Mouse (Mus musculus) heart, embryonic 16.5 days (tissue): Measurements from ENCODE around the gene Il31ra. TPM values are rescaled to one million over a fixed set of nuclear protein-coding genes. Genes with fewer than 3 reads are reported as not detected.

ENCODE experiments used
- ATAC-seq: fragments of 200-750 bp; cut with Nextera tagmentation; replicated peaks from 2 replicates; pipeline ENCODE4 v1.8.0; 2017; ENCODE audit warnings: moderate number of reproducible peaks; ENCODE audit not compliant: insufficient read depth, low FRiP score; ENCODE audit errors: extremely low read depth
- H3K27ac ChIP-seq: fragments of 300-500 bp; sonication (generic); 2 replicates; pipeline ENCODE4 v1.5.1; 2014; ENCODE audit warnings: mild to moderate bottlenecking, low read length, control low read depth, moderate library complexity
- H3K27me3 ChIP-seq: fragments of 300-500 bp; sonication (generic); 2 replicates; pipeline ENCODE4 v1.6.1; 2014; ENCODE audit warnings: low read length, mixed read lengths; ENCODE audit not compliant: control insufficient read depth, insufficient read depth
- H3K36me3 ChIP-seq: fragments of 300-500 bp; sonication (generic); 2 replicates; pipeline ENCODE4 v1.6.1; 2014; ENCODE audit not compliant: control insufficient read depth, insufficient read depth
- H3K4me1 ChIP-seq: fragments of 300-500 bp; sonication (generic); 2 replicates; pipeline ENCODE4 v1.6.1; 2014; ENCODE audit warnings: low read length, mixed read lengths; ENCODE audit not compliant: control insufficient read depth, insufficient read depth
- H3K4me2 ChIP-seq: fragments of 300-500 bp; sonication (generic); 2 replicates; pipeline ENCODE4 v1.6.1; 2014; ENCODE audit warnings: low read depth, mild to moderate bottlenecking, control low read depth, low read length
- H3K4me3 ChIP-seq: fragments of 300-500 bp; sonication (generic); 2 replicates; pipeline ENCODE4 v1.5.1; 2014; ENCODE audit warnings: mild to moderate bottlenecking, control low read depth, low read length
- H3K9ac ChIP-seq: fragments of 300-500 bp; sonication (generic); 2 replicates; pipeline ENCODE4 v1.6.1; 2014; ENCODE audit warnings: low read length, control low read depth
- H3K9me3 ChIP-seq: fragments of 300-500 bp; sonication (generic); replicated peaks from 2 replicates; pipeline ENCODE4 v1.6.1; 2016; ENCODE audit warnings: low read length; ENCODE audit not compliant: control insufficient read depth
- WGBS: fragments of 180-500 bp; shearing (Covaris S2); extraction: QIAGEN DNeasy Blood & Tissue Kit; methylation state at CpG from one replicate; pipeline ENCODE4 v1.1.7; 2014; 5-methylcytosine and 5-hydroxymethylcytosine counted together
- polyA plus RNA-seq: library from polyadenylated mRNA; unstranded; fragments of >200 nt; fragmentation: Nextera tagmentation; extraction: Ambion mirVana; gene quantifications from 2 replicates; pipeline ENCODE4 v1.2.1, GENCODE M21; 2015

Gene Il31ra
- polyA plus RNA-seq, 1 experiment from 2014 or later, result 0.17 TPM

GRCm38 (mm10) chr13:112490036-112490435 lies 104.1 kb downstream of the Il31ra start:
- no peak overlapping the region for H3K4me3 ChIP-seq
- peaks cover 53% of the 10 kb centered on the region for H3K36me3 ChIP-seq
- H3K9me3 ChIP-seq, result no peaks in the 10 kb centered on the region
- H3K27ac ChIP-seq, result no peak overlapping the region
- no peaks in the 10 kb centered on the region for H3K27me3 ChIP-seq
- no peaks in the 10 kb centered on the region for H3K4me1 ChIP-seq
- H3K9ac ChIP-seq, result no peak overlapping the region
- no peak overlapping the region for H3K4me2 ChIP-seq
- 66% methylated on average over 3 of the region's 3 CpGs for WGBS
- no peak for ATAC-seq

- no peak for ATAC-seq
- no peak overlapping the region for H3K4me3 ChIP-seq
- no peaks in the 10 kb centered on the region for H3K9me3 ChIP-seq
- H3K4me1 ChIP-seq, result no peaks in the 10 kb centered on the region
- H3K4me2 ChIP-seq, result no peak overlapping the region
- WGBS, result 95% methylated on average over 5 of the region's 5 CpGs
- H3K9ac ChIP-seq, result no peak overlapping the region
- no peaks in the 10 kb centered on the region for H3K27me3 ChIP-seq
- H3K27ac ChIP-seq, result no peak overlapping the region
- peaks cover 68% of the 10 kb centered on the region for H3K36me3 ChIP-seq
Measured at GRCm38 (mm10) chr13:112486676-112487075, 107.5 kb downstream of the Il31ra start.

- Histone ChIP-seq H3K4me2 (no peak overlapping the region), H3K27me3 (no peaks in the 10 kb centered on the region), H3K36me3 (peaks cover 68% of the 10 kb centered on the region), H3K27ac (no peak overlapping the region), H3K9me3 (no peaks in the 10 kb centered on the region), H3K9ac (no peak overlapping the region), H3K4me1 (no peaks in the 10 kb centered on the region), H3K4me3 (no peak overlapping the region)
- 97% methylated on average over 5 of the region's 5 CpGs for WGBS
- no peak for ATAC-seq
Measured at GRCm38 (mm10) chr13:112486236-112486635, 107.9 kb downstream of the Il31ra start.

GRCm38 (mm10) chr13:112483015-112483414 lies 111.1 kb downstream of the Il31ra start:
- no peak overlapping the region for H3K4me2 ChIP-seq

GRCm38 (mm10) chr13:112482525-112482924 lies 111.6 kb downstream of the Il31ra start:
- peaks cover 60% of the 10 kb centered on the region for H3K36me3 ChIP-seq
- no peak overlapping the region for H3K27ac ChIP-seq
- WGBS, result 82% methylated on average over 5 of the region's 5 CpGs

More at GRCm38 (mm10) chr13:112483015-112483414, 111.1 kb downstream of the Il31ra start:
- Histone ChIP-seq H3K4me3 (no peak overlapping the region), H3K27ac (no peak overlapping the region), H3K9ac (no peak overlapping the region), H3K4me1 (no peaks in the 10 kb centered on the region), H3K27me3 (no peaks in the 10 kb centered on the region), H3K36me3 (peaks cover 63% of the 10 kb centered on the region), H3K9me3 (no peaks in the 10 kb centered on the region)
- 84% methylated on average over 7 of the region's 7 CpGs for WGBS
- no peak for ATAC-seq

GRCm38 (mm10) chr13:112479926-112480325 lies 114.2 kb downstream of the Il31ra start:
- H3K27me3 ChIP-seq, result no peaks in the 10 kb centered on the region
- no peak overlapping the region for H3K27ac ChIP-seq
- H3K4me2 ChIP-seq, result no peak overlapping the region
- ATAC-seq, result no peak
- WGBS, result 90% methylated on average over 15 of the region's 15 CpGs
- peaks cover 54% of the 10 kb centered on the region for H3K36me3 ChIP-seq
- H3K4me3 ChIP-seq, result no peak overlapping the region
- H3K9me3 ChIP-seq, result no peaks in the 10 kb centered on the region; the same call in 1 of the 2 replicates
- no peak overlapping the region for H3K9ac ChIP-seq
- no peaks in the 10 kb centered on the region for H3K4me1 ChIP-seq

More at GRCm38 (mm10) chr13:112482525-112482924, 111.6 kb downstream of the Il31ra start:
- no peak for ATAC-seq
- H3K27me3 ChIP-seq, result no peaks in the 10 kb centered on the region
- H3K4me2 ChIP-seq, result no peak overlapping the region
- no peak overlapping the region for H3K4me3 ChIP-seq
- no peaks in the 10 kb centered on the region for H3K9me3 ChIP-seq
- no peak overlapping the region for H3K9ac ChIP-seq
- H3K4me1 ChIP-seq, result no peaks in the 10 kb centered on the region

- Histone ChIP-seq H3K36me3 (peaks cover 47% of the 10 kb centered on the region), H3K4me3 (no peak overlapping the region), H3K27ac (no peak overlapping the region; the same call in 1 of the 2 replicates), H3K4me1 (no peaks in the 10 kb centered on the region), H3K4me2 (no peak overlapping the region), H3K9ac (no peak overlapping the region), H3K27me3 (no peaks in the 10 kb centered on the region), H3K9me3 (no peaks in the 10 kb centered on the region; the same call in 1 of the 2 replicates)
- WGBS, result 74% methylated on average over 7 of the region's 7 CpGs
- ATAC-seq, result no peak
Measured at GRCm38 (mm10) chr13:112479032-112479431, 115.1 kb downstream of the Il31ra start.

- WGBS, result 65% methylated on average over 21 of the region's 21 CpGs
- Histone ChIP-seq H3K36me3 (peaks cover 16% of the 10 kb centered on the region), H3K4me3 (no peak overlapping the region), H3K27ac (no peak overlapping the region), H3K4me2 (no peak overlapping the region), H3K9me3 (no peaks in the 10 kb centered on the region; the same call in 1 of the 2 replicates), H3K27me3 (no peaks in the 10 kb centered on the region), H3K9ac (no peak overlapping the region), H3K4me1 (no peaks in the 10 kb centered on the region)
- no peak for ATAC-seq
Measured at GRCm38 (mm10) chr13:112473757-112474755, 120.1 kb downstream of the Il31ra start.

- no peak for ATAC-seq
- H3K4me2 ChIP-seq, result no peak overlapping the region
- H3K9ac ChIP-seq, result no peak overlapping the region
- H3K4me3 ChIP-seq, result no peak overlapping the region
- peaks cover 2% of the 10 kb centered on the region; the same call in 1 of the 2 replicates for H3K4me1 ChIP-seq
- H3K27me3 ChIP-seq, result no peaks in the 10 kb centered on the region
- 85% methylated on average over 18 of the region's 19 CpGs for WGBS
- H3K36me3 ChIP-seq, result peaks cover 16% of the 10 kb centered on the region
- H3K27ac ChIP-seq, result no peak overlapping the region
- no peaks in the 10 kb centered on the region; the same call in 1 of the 2 replicates for H3K9me3 ChIP-seq
Measured at GRCm38 (mm10) chr13:112472401-112473023, 121.6 kb downstream of the Il31ra start.
